Mouse (Mus musculus) brain, adult 2 months (tissue): ENCODE measurements at regions not wholly inside any gene's neighbourhood (a gene's known extent, or its start where the extent isn't known, plus 50 kb on each side); places are given as distances from the start of the nearest gene placed in this dataset.

Experiments
- DNase-seq: peaks from one replicate; pipeline ENCODE4 v3.0.0; 2011; ENCODE audit warnings: low read depth, low spot score

GRCm38 (mm10) chr8:128292394-128292793 is 66.0 kb upstream of the Nrp1 start:
- no peak for DNase-seq

- peak; percentile 66 for DNase-seq
Observed at GRCm38 (mm10) chr8:128296728-128297380, 61.5 kb upstream of the Nrp1 start.

- peak; percentile 15 for DNase-seq
Observed at GRCm38 (mm10) chr8:128302322-128302721, 56.1 kb upstream of the Nrp1 start.
